Mouse (Mus musculus) C2C12 (cell line): ENCODE results near the gene Slc12a4. TPM values are rescaled to one million over a fixed set of nuclear protein-coding genes. Genes with fewer than 3 reads are reported as not detected.
"Not testable (repeated sequence)": the region's sequence is repeated elsewhere in the genome, so short reads cannot be mapped to it uniquely, and the experiment has no call there.

ENCODE experiments used
- H3K27me3 ChIP-seq: one replicate; pipeline ENCODE4 v1.6.1; 2011; ENCODE audit not compliant: control insufficient read depth, insufficient read depth, insufficient read length
- H3K36me3 ChIP-seq: one replicate; pipeline ENCODE4 v1.6.1; 2011; ENCODE audit not compliant: control insufficient read depth, insufficient read depth
- H3K4me3 ChIP-seq: one replicate; pipeline ENCODE4 v1.5.1; 2011; ENCODE audit warnings: mild to moderate bottlenecking, control low read depth; ENCODE audit not compliant: poor library complexity, insufficient read depth, severe bottlenecking
- H3K79me2 ChIP-seq: one replicate; pipeline ENCODE4 v1.6.1; 2011; ENCODE audit not compliant: control insufficient read depth, insufficient read depth
- H3K79me3 ChIP-seq: one replicate; pipeline ENCODE4 v1.6.1; 2011; ENCODE audit warnings: low read depth, control low read depth
- H3ac ChIP-seq: one replicate; pipeline ENCODE3; 2011; ENCODE audit warnings: low read depth; ENCODE audit not compliant: control insufficient read depth, insufficient read length
- CEBPB ChIP-seq: IDR thresholded peaks from one replicate; pipeline ENCODE4 v1.6.1; 2011; ENCODE audit warnings: low read depth, mild to moderate bottlenecking, control low read depth, moderate library complexity
- CTCF ChIP-seq: IDR thresholded peaks from one replicate; pipeline ENCODE4 v1.5.1; 2011; ENCODE audit not compliant: control insufficient read depth, insufficient read depth, insufficient read length
- FOSL1 ChIP-seq: IDR thresholded peaks from one replicate; pipeline ENCODE4 v1.8.0; 2011; ENCODE audit warnings: mild to moderate bottlenecking, low read length; ENCODE audit not compliant: poor library complexity, insufficient read depth, severe bottlenecking
- MAX ChIP-seq: IDR thresholded peaks from one replicate; pipeline ENCODE4 v1.6.1; 2011; ENCODE audit warnings: mild to moderate bottlenecking, control low read depth
- MYOD1 ChIP-seq: IDR thresholded peaks from one replicate; pipeline ENCODE4 v1.6.1; 2011; ENCODE audit warnings: low read depth; ENCODE audit not compliant: control insufficient read depth, insufficient read length
- MYOG ChIP-seq: IDR thresholded peaks from one replicate; pipeline ENCODE4 v1.6.1; 2011; ENCODE audit not compliant: control insufficient read depth, insufficient read length; ENCODE audit errors: extremely low read depth
- USF1 ChIP-seq: IDR thresholded peaks from one replicate; pipeline ENCODE4 v1.6.1; 2011; ENCODE audit warnings: low read depth, mild to moderate bottlenecking, control low read depth, moderate library complexity
- polyA plus RNA-seq: library from polyadenylated mRNA; unstranded; fragments of >200 nt; fragmentation: generic; extraction: Trizol; gene quantifications from one replicate; pipeline ENCODE4 v1.2.1, GENCODE M21; 2012; ENCODE audit warnings: missing spikeins

Gene Slc12a4
- polyA plus RNA-seq, 1 experiment: 79.1 TPM

GRCm38 (mm10) chr8:105992499-105992898, 26.6 kb upstream of the Slc12a4 start:
- H3ac ChIP-seq: no peak overlapping the region
- no peak overlapping the region for H3K4me3 ChIP-seq
- H3K79me3 ChIP-seq: no peaks in the 10 kb centered on the region
- H3K79me2 ChIP-seq: no peaks in the 10 kb centered on the region
- no peaks in the 10 kb centered on the region for H3K36me3 ChIP-seq
- H3K27me3 ChIP-seq: peaks cover 11% of the 10 kb centered on the region
- no peak for TF ChIP-seq FOSL1
- no peak for TF ChIP-seq MAX
- no peak for TF ChIP-seq MYOG
- no peak for TF ChIP-seq CEBPB
- no peak for TF ChIP-seq CTCF
- TF ChIP-seq USF1: no peak
- TF ChIP-seq MYOD1: no peak

GRCm38 (mm10) chr8:105991546-105991945, 25.6 kb upstream of the Slc12a4 start:
- H3ac ChIP-seq: no peak overlapping the region
- no peaks in the 10 kb centered on the region for H3K79me3 ChIP-seq
- no peak for TF ChIP-seq FOSL1
- TF ChIP-seq USF1: no peak
- no peak for TF ChIP-seq MYOG
- TF ChIP-seq CTCF: no peak
- TF ChIP-seq CEBPB: no peak
- TF ChIP-seq MYOD1: no peak
- TF ChIP-seq MAX: no peak
- H3K4me3 ChIP-seq: no peak overlapping the region
- no peaks in the 10 kb centered on the region for H3K36me3 ChIP-seq
- H3K27me3 ChIP-seq: peaks cover 11% of the 10 kb centered on the region
- H3K79me2 ChIP-seq: no peaks in the 10 kb centered on the region

GRCm38 (mm10) chr8:105990856-105991387, 25.0 kb upstream of the Slc12a4 start, which contains the start of gene Dus2:
Dus2 (plus strand) TSS chr8:105991337.
- TF ChIP-seq CTCF (peak; percentile 92), MAX (no peak)
- Histone ChIP-seq H3ac (no peak within 1 kb of the TSS), H3K79me3 (no peaks in the 10 kb centered on the region), H3K36me3 (no peaks in the 10 kb centered on the region), H3K79me2 (no peaks in the 10 kb centered on the region), H3K27me3 (peaks cover 12% of the 10 kb centered on the region), H3K4me3 (no peak within 1 kb of the TSS)

- no peak overlapping the region for H3K4me3 ChIP-seq
- no peaks in the 10 kb centered on the region for H3K79me3 ChIP-seq
- no peaks in the 10 kb centered on the region for H3K36me3 ChIP-seq
- H3K79me2 ChIP-seq: no peaks in the 10 kb centered on the region
- H3K27me3 ChIP-seq: peaks cover 22% of the 10 kb centered on the region
- no peak overlapping the region for H3ac ChIP-seq
- no peak for TF ChIP-seq FOSL1
- no peak for TF ChIP-seq CTCF
- TF ChIP-seq MYOD1: no peak
- TF ChIP-seq CEBPB: no peak
- no peak for TF ChIP-seq USF1
- no peak for TF ChIP-seq MAX
- TF ChIP-seq MYOG: no peak
Observed at GRCm38 (mm10) chr8:105988546-105988945, 22.6 kb upstream of the Slc12a4 start.

GRCm38 (mm10) chr8:105983406-105983805, 17.5 kb upstream of the Slc12a4 start:
- H3K36me3 ChIP-seq, H3K79me3 ChIP-seq, H3K4me3 ChIP-seq, H3K79me2 ChIP-seq, H3ac ChIP-seq: not testable (repeated sequence)
- H3K27me3 ChIP-seq: peaks cover 20% of the 10 kb centered on the region

- Histone ChIP-seq H3K27me3 (peaks cover 18% of the 10 kb centered on the region), H3K4me3 (no peak overlapping the region), H3K79me3 (no peaks in the 10 kb centered on the region), H3ac (no peak overlapping the region), H3K79me2 (no peaks in the 10 kb centered on the region), H3K36me3 (no peaks in the 10 kb centered on the region)
- TF ChIP-seq MAX: no peak
- TF ChIP-seq FOSL1: no peak
- TF ChIP-seq CEBPB: no peak
- TF ChIP-seq USF1: no peak
- TF ChIP-seq MYOG: no peak
Observed at GRCm38 (mm10) chr8:105981146-105981545, 15.2 kb upstream of the Slc12a4 start.

- TF ChIP-seq CTCF (no peak), FOSL1 (no peak), MYOG (no peak), MYOD1 (no peak), MAX (no peak), CEBPB (no peak), USF1 (no peak)
- H3K36me3 ChIP-seq: no peaks in the 10 kb centered on the region
- H3K4me3 ChIP-seq: no peak within 1 kb of the TSS
Observed at GRCm38 (mm10) chr8:105979325-105979724, 13.4 kb upstream of the Slc12a4 start, which contains the start of gene Dpep3. Dpep3 (minus strand) TSS chr8:105979429.

More at GRCm38 (mm10) chr8:105979325-105979724, 13.4 kb upstream of the Slc12a4 start, which contains the start of gene Dpep3:
- no peaks in the 10 kb centered on the region for H3K79me2 ChIP-seq
- peaks cover 8% of the 10 kb centered on the region for H3K27me3 ChIP-seq
- no peak within 1 kb of the TSS for H3ac ChIP-seq
- H3K79me3 ChIP-seq: no peaks in the 10 kb centered on the region
